Mouse (Mus musculus) CH12.LX (cell line): ENCODE measurements around the gene Zfp689. TPM values are rescaled to one million over a fixed set of nuclear protein-coding genes. Genes with fewer than 3 reads are reported as not detected.
"Not testable (repeated sequence)": the region's sequence is repeated elsewhere in the genome, so short reads cannot be mapped to it uniquely, and the experiment has no call there.

ENCODE experiments used
- DNase-seq: peaks from one replicate; pipeline ENCODE4 v3.0.0-alpha.2; 2013; ENCODE audit errors: extremely low read depth
- H3K27ac ChIP-seq: 2 replicates; pipeline ENCODE4 v1.5.1; 2012; ENCODE audit warnings: low read depth, mild to moderate bottlenecking, control low read depth, moderate library complexity; ENCODE audit not compliant: insufficient read depth
- H3K27me3 ChIP-seq: replicated peaks from 2 replicates; pipeline ENCODE3; 2012; ENCODE audit warnings: inconsistent platforms
- H3K36me3 ChIP-seq, 2 experiments: replicated peaks in 1 of 2; 2 replicates each; pipeline versions ENCODE3 to v1.6.1; 2012; ENCODE audit warnings: inconsistent platforms in 1 of 2, low read length in 1 of 2, mild to moderate bottlenecking in 1 of 2, mixed read lengths in 1 of 2, moderate library complexity in 1 of 2; ENCODE audit not compliant: control insufficient read depth in 1 of 2, insufficient read depth in 1 of 2
- H3K4me1 ChIP-seq, 2 experiments: 2 replicates each; pipeline ENCODE4 v1.6.1; 2012; ENCODE audit warnings: inconsistent platforms in 1 of 2, moderate library complexity in 1 of 2; ENCODE audit not compliant: insufficient read depth in 2 of 2, control insufficient read depth in 1 of 2
- H3K4me2 ChIP-seq: 2 replicates; pipeline ENCODE4 v1.6.1; 2012; ENCODE audit warnings: low read depth, mild to moderate bottlenecking, control low read depth; ENCODE audit not compliant: poor library complexity, insufficient read depth, severe bottlenecking
- H3K4me3 ChIP-seq, 3 experiments: fragments of 150-350 bp in 1 of 3; sonication (generic) in 1 of 3; replicated peaks in 1 of 3; 2 replicates each; pipeline versions ENCODE3 to v1.5.1; 2011 to 2012; ENCODE audit warnings: low read depth in 2 of 3, low read length in 2 of 3, mild to moderate bottlenecking in 2 of 3, moderate library complexity in 2 of 3, control low read depth in 1 of 3, improper control_type of control experiment in 1 of 3, inconsistent platforms in 1 of 3, mixed read lengths in 1 of 3; ENCODE audit not compliant: poor library complexity in 1 of 3
- H3K79me2 ChIP-seq: replicated peaks from 2 replicates; pipeline ENCODE4 v1.6.1; 2012; ENCODE audit warnings: mild to moderate bottlenecking, moderate library complexity; ENCODE audit not compliant: control insufficient read depth, poor library complexity, insufficient read depth, severe bottlenecking; ENCODE audit errors: extremely low read depth
- H3K9ac ChIP-seq: 2 replicates; pipeline ENCODE4 v1.6.1; 2012; ENCODE audit warnings: low read depth, mild to moderate bottlenecking, control low read depth, moderate library complexity; ENCODE audit not compliant: insufficient read depth
- H3K9me3 ChIP-seq: replicated peaks from 2 replicates; pipeline ENCODE3; 2012; ENCODE audit warnings: low read length, inconsistent platforms, mixed read lengths
- BHLHE40 ChIP-seq: IDR thresholded peaks from 2 replicates; pipeline ENCODE4 v1.6.1; 2011; ENCODE audit warnings: mild to moderate bottlenecking, low read depth, low read length, improper control_type of control experiment
- CTCF ChIP-seq, 2 experiments: IDR thresholded peaks in 1 of 2; conservative IDR thresholded peaks in 1 of 2; 2 replicates each; pipeline ENCODE4 v1.5.1; 2011 to 2012; ENCODE audit warnings: low read depth in 2 of 2, low read length in 2 of 2, improper control_type of control experiment in 1 of 2, inconsistent platforms in 1 of 2, mild to moderate bottlenecking in 1 of 2, moderate library complexity in 1 of 2
- ELF1 ChIP-seq: IDR thresholded peaks from 2 replicates; pipeline ENCODE4 v1.6.1; 2014; ENCODE audit warnings: low read depth, mild to moderate bottlenecking, inconsistent platforms, low read length, improper control_type of control experiment
- HCFC1 ChIP-seq: IDR thresholded peaks from 2 replicates; pipeline ENCODE4 v1.6.1; 2012; ENCODE audit warnings: low read depth, mild to moderate bottlenecking, inconsistent platforms, low read length, improper control_type of control experiment
- IRF4 ChIP-seq: IDR thresholded peaks from 2 replicates; pipeline ENCODE4 v1.6.1; 2014; ENCODE audit warnings: low read depth, mild to moderate bottlenecking, inconsistent platforms, low read length, improper control_type of control experiment
- MAX ChIP-seq: IDR thresholded peaks from 2 replicates; pipeline ENCODE4 v1.6.1; 2011; ENCODE audit warnings: low read length, improper control_type of control experiment
- MXI1 ChIP-seq: IDR thresholded peaks from 2 replicates; pipeline ENCODE4 v1.6.1; 2011; ENCODE audit warnings: mild to moderate bottlenecking, low read depth, low read length, improper control_type of control experiment
- MYC ChIP-seq: IDR thresholded peaks from 2 replicates; pipeline ENCODE4 v1.6.1; 2011; ENCODE audit warnings: low read depth, mild to moderate bottlenecking, improper control_type of control experiment, low read length
- NELFE ChIP-seq: IDR thresholded peaks from 2 replicates; pipeline ENCODE4 v1.6.1; 2011; ENCODE audit warnings: low read depth, low read length, improper control_type of control experiment
- NRF1 ChIP-seq: IDR thresholded peaks from 2 replicates; pipeline ENCODE4 v1.6.1; 2014; ENCODE audit warnings: low read depth, mild to moderate bottlenecking, inconsistent platforms, low read length, improper control_type of control experiment, moderate library complexity
- POLR2A ChIP-seq: IDR thresholded peaks from 2 replicates; pipeline ENCODE4 v1.6.1; 2011; ENCODE audit warnings: low read depth, mild to moderate bottlenecking, improper control_type of control experiment, low read length
- RAD21 ChIP-seq: IDR thresholded peaks from 2 replicates; pipeline ENCODE4 v1.6.1; 2011; ENCODE audit warnings: low read depth, mild to moderate bottlenecking, low read length, improper control_type of control experiment, moderate library complexity
- SIN3A ChIP-seq: IDR thresholded peaks from 2 replicates; pipeline ENCODE4 v1.6.1; 2012; ENCODE audit warnings: low read length, improper control_type of control experiment, inconsistent platforms
- SMC3 ChIP-seq: IDR thresholded peaks from 2 replicates; pipeline ENCODE4 v1.6.1; 2011; ENCODE audit warnings: low read depth, low read length, improper control_type of control experiment
- TBP ChIP-seq: conservative IDR thresholded peaks from 2 replicates; pipeline ENCODE4 v1.6.1; 2011; ENCODE audit warnings: low read depth, low read length, improper control_type of control experiment
- TCF12 ChIP-seq: IDR thresholded peaks from 2 replicates; pipeline ENCODE4 v1.6.1; 2014; ENCODE audit warnings: low read depth, mild to moderate bottlenecking, inconsistent platforms, low read length, improper control_type of control experiment
- UBTF ChIP-seq: IDR thresholded peaks from 2 replicates; pipeline ENCODE4 v1.6.1; 2012; ENCODE audit warnings: low read depth, mild to moderate bottlenecking, inconsistent platforms, low read length, improper control_type of control experiment, moderate library complexity
- USF1 ChIP-seq: IDR thresholded peaks from 2 replicates; pipeline ENCODE4 v1.6.1; 2014; ENCODE audit warnings: low read depth, mild to moderate bottlenecking, inconsistent platforms, low read length, improper control_type of control experiment
- USF2 ChIP-seq: conservative IDR thresholded peaks from 2 replicates; pipeline ENCODE4 v1.6.1; 2011; ENCODE audit warnings: low read depth, low read length, improper control_type of control experiment
- ZMIZ1 ChIP-seq: IDR thresholded peaks from 2 replicates; pipeline ENCODE4 v1.6.1; 2012; ENCODE audit warnings: low read depth, mild to moderate bottlenecking, inconsistent platforms, low read length, improper control_type of control experiment
- dilution Hi-C: fragments of 300-500 bp; cut with MboI; formaldehyde crosslinking; loops from 2 replicates; pipeline ENCODE4 v1.14.3; 2020; ENCODE audit warnings: low sequenced_read_pairs; ENCODE audit not compliant: extremely low pct_unique_long_range_greater_than_20kb, extremely low pct_ligation_motif_present
- in situ Hi-C: fragments of 300-500 bp; cut with MboI; formaldehyde crosslinking; loops from 3 replicates; pipeline ENCODE4 v1.14.3; 2019; ENCODE audit warnings: low sequenced_read_pairs, low pct_ligation_motif_present, low pct_unique_long_range_greater_than_20kb, mixed read lengths
- polyA plus RNA-seq: library from polyadenylated mRNA; unstranded; fragments of >175 nt; gene quantifications from 2 replicates; pipeline ENCODE4 v1.2.1, GENCODE M21; 2012; ENCODE audit warnings: low read depth; ENCODE audit not compliant: insufficient read length
- total RNA-seq, 2 experiments: library from RNA; depleted of rRNA; stranded (reverse); fragments of 300-350 nt in 1 of 2; fragments of >200 nt in 1 of 2; gene quantifications; 2 replicates each; pipeline ENCODE4 v1.2.3; 2012 to 2014

Gene Zfp689
- total and polyA plus RNA-seq, 3 experiments: 2.3 to 3.6 (median 3.2) TPM

- in situ Hi-C loops, H3K36me3 ChIP-seq, H3K27me3 ChIP-seq, dilution Hi-C loops, H3K9me3 ChIP-seq, H3K79me2 ChIP-seq: not testable (repeated sequence)
- peak; percentile 86 for DNase-seq
- Histone ChIP-seq H3K4me2 (peak within 1 kb of the TSS; percentile 50), H3K4me3 (peak within 1 kb of the TSS; percentile 52 to 68 (median 56)), H3K9ac (peak within 1 kb of the TSS; percentile 65), H3K4me1 (peaks cover 0 to 18% of the 10 kb centered on the region in 2 experiments; a peak in 2 of 4 replicates), H3K27ac (peak within 1 kb of the TSS; percentile 10; the same call in 1 of the 2 replicates)
- TF ChIP-seq CTCF (conservative IDR thresholded peaks at IDR 0.05 in 1 of 2, IDR thresholded peaks at IDR 0.05 in 1 of 2; ENCODE audit: low read depth in 2 of 2, low read length in 2 of 2) (peak; percentile 58 to 73), TBP (peak; percentile 52; the same call in 1 of the 2 replicates), USF2 (peak; percentile 46; the same call in 1 of the 2 replicates), MXI1 (peak; percentile 65), NELFE (peak; percentile 66), USF1 (peak; percentile 75), BHLHE40 (peak; percentile 86), IRF4 (peak; percentile 19; the same call in 1 of the 2 replicates), ELF1 (peak; percentile 86), NRF1 (peak; percentile 59; the same call in 1 of the 2 replicates), ZMIZ1 (0 out of 2 replicates have a peak, but pooled peaks have one; percentile 44), MAX (peak; percentile 32; the same call in 1 of the 2 replicates), SIN3A (peak; percentile 34; the same call in 1 of the 2 replicates), TCF12 (peak; percentile 62; the same call in 1 of the 2 replicates), UBTF (peak; percentile 72; the same call in 1 of the 2 replicates), POLR2A (peak; percentile 81), HCFC1 (peak; percentile 85), RAD21 (peak; percentile 28), MYC (peak; percentile 53; the same call in 1 of the 2 replicates), SMC3 (peak; percentile 37)
Observed at GRCm38 (mm10) chr7:127406002-127406987, 42.7 kb downstream of the Zfp689 start, which contains the start of gene Zfp764. Zfp764 (minus strand) TSS chr7:127406822.

- H3K9me3 ChIP-seq, H3K4me3 ChIP-seq, DNase-seq, H3K27ac ChIP-seq, H3K36me3 ChIP-seq, dilution Hi-C loops, H3K79me2 ChIP-seq, H3K4me2 ChIP-seq, H3K9ac ChIP-seq, H3K27me3 ChIP-seq, in situ Hi-C loops: not testable (repeated sequence)
- peaks cover 0 to 18% of the 10 kb centered on the region in 2 experiments; a peak in 2 of 4 replicates for H3K4me1 ChIP-seq
Observed at GRCm38 (mm10) chr7:127404101-127404500, 44.9 kb downstream of the Zfp689 start.
